Mouse (Mus musculus) heart, embryonic 14.5 days (tissue): ENCODE measurements around the gene Fam102a. TPM values are rescaled to one million over a fixed set of nuclear protein-coding genes. Genes with fewer than 3 reads are reported as not detected.

Experiments
- polyA plus RNA-seq: library from polyadenylated mRNA; unstranded; fragments of >200 nt; fragmentation: Nextera tagmentation; extraction: Ambion mirVana; gene quantifications from 2 replicates; pipeline ENCODE4 v1.2.1, GENCODE M21; 2014

Gene Fam102a
- polyA plus RNA-seq, 1 experiment from 2014 or later = 6.3 TPM

Other genes with a start within 250 kb of the Fam102a start
- 19.3 and 22.6 TPM in 2 replicates for gene Golga2, start 247.9 kb upstream of the Fam102a start, polyA plus RNA-seq
- 129 and 131 TPM in 2 replicates for gene Swi5, start 247.3 kb upstream of the Fam102a start, polyA plus RNA-seq
- gene Ciz1, start 183.0 kb upstream of the Fam102a start, polyA plus RNA-seq = 28.8 and 31.1 TPM in 2 replicates
- 4.7 and 5.6 TPM in 2 replicates for gene Dnm1, start 182.0 kb upstream of the Fam102a start, polyA plus RNA-seq
- gene 1110008P14Rik, start 153.4 kb upstream of the Fam102a start, polyA plus RNA-seq = 56.6 and 64.5 TPM in 2 replicates
- 0.35 and 1.8 TPM in 2 replicates for gene Lcn2, start 147.1 kb upstream of the Fam102a start, polyA plus RNA-seq
- 43.7 and 48.2 TPM in 2 replicates for gene Ptges2, start 139.4 kb upstream of the Fam102a start, polyA plus RNA-seq
- 4.5 and 4.7 TPM in 2 replicates for gene Naif1, start 84.9 kb upstream of the Fam102a start, polyA plus RNA-seq
- 6.6 and 8.0 TPM in 2 replicates for gene Slc25a25, start 83.9 kb upstream of the Fam102a start, polyA plus RNA-seq
- 72.9 and 85.0 TPM in 2 replicates for gene Dpm2, start 35.5 kb downstream of the Fam102a start, polyA plus RNA-seq
- gene Pip5kl1, start 39.5 kb downstream of the Fam102a start, polyA plus RNA-seq = 0.19 TPM in 1 of 2 replicates, not detected in the other
- gene 9430097D07Rik, start 40.4 kb downstream of the Fam102a start, polyA plus RNA-seq = 0.13 TPM in 1 of 2 replicates, not detected in the other
- gene St6galnac4, start 51.8 kb downstream of the Fam102a start, polyA plus RNA-seq = 33.4 and 35.7 TPM in 2 replicates
- gene St6galnac6, start 64.4 kb downstream of the Fam102a start, polyA plus RNA-seq = 11.0 and 12.2 TPM in 2 replicates
- 336 and 355 TPM in 2 replicates for gene Ak1, start 86.4 kb downstream of the Fam102a start, polyA plus RNA-seq
- 146 and 148 TPM in 2 replicates for gene Eng, start 111.3 kb downstream of the Fam102a start, polyA plus RNA-seq
- 12.1 and 12.2 TPM in 2 replicates for gene Fpgs, start 168.8 kb downstream of the Fam102a start, polyA plus RNA-seq
- 44.5 and 45.3 TPM in 2 replicates for gene Cdk9, start 177.7 kb downstream of the Fam102a start, polyA plus RNA-seq
- gene Sh2d3c, start 185.7 kb downstream of the Fam102a start, polyA plus RNA-seq = 23.7 and 27.7 TPM in 2 replicates
- gene 6330409D20Rik, start 205.7 kb downstream of the Fam102a start, polyA plus RNA-seq = 0.68 TPM in 1 of 2 replicates, not detected in the other
- 38.0 and 42.7 TPM in 2 replicates for gene Tor2a, start 221.9 kb downstream of the Fam102a start, polyA plus RNA-seq
- 0.22 TPM in 1 of 2 replicates, not detected in the other for gene Ttc16, start 240.3 kb downstream of the Fam102a start, polyA plus RNA-seq
- 2.6 and 3.6 TPM in 2 replicates for gene Ptrh1, start 240.5 kb downstream of the Fam102a start, polyA plus RNA-seq
- gene Cfap157, start 249.1 kb downstream of the Fam102a start, polyA plus RNA-seq = 0.35 and 0.36 TPM in 2 replicates